Mouse (Mus musculus) thymus, adult 2 months (tissue): ENCODE results near the gene Hs6st3. TPM values are rescaled to one million over a fixed set of nuclear protein-coding genes. Genes with fewer than 3 reads are reported as not detected.

Experiments
- DNase-seq: peaks from one replicate; pipeline ENCODE4 v3.0.0; 2021
- H3K27ac ChIP-seq: fragments of 200-500 bp; 2 replicates; pipeline ENCODE4 v1.5.1; 2012; ENCODE audit warnings: low read length, control low read depth; ENCODE audit not compliant: control insufficient read depth, insufficient read depth
- H3K27me3 ChIP-seq: fragments of 200-500 bp; 2 replicates; pipeline ENCODE4 v1.6.1; 2012; ENCODE audit warnings: mild to moderate bottlenecking, low read length, moderate library complexity, mixed read lengths; ENCODE audit not compliant: control insufficient read depth, insufficient read depth
- H3K36me3 ChIP-seq: fragments of 200-500 bp; 2 replicates; pipeline ENCODE4 v1.6.1; 2012; ENCODE audit warnings: mild to moderate bottlenecking, low read length, moderate library complexity; ENCODE audit not compliant: control insufficient read depth, insufficient read depth
- H3K4me1 ChIP-seq: fragments of 200-500 bp; replicated peaks from 2 replicates; pipeline ENCODE4 v1.6.1; 2012; ENCODE audit warnings: low read length; ENCODE audit not compliant: control insufficient read depth, insufficient read depth
- H3K4me3 ChIP-seq: fragments of 200-500 bp; 2 replicates; pipeline ENCODE4 v1.5.1; 2012; ENCODE audit warnings: mild to moderate bottlenecking, low read length, control low read depth, moderate library complexity; ENCODE audit not compliant: control insufficient read depth, insufficient read depth
- CTCF ChIP-seq: fragments of 200-500 bp; IDR thresholded peaks from 2 replicates; pipeline ENCODE4 v1.5.1; 2012; ENCODE audit warnings: mild to moderate bottlenecking, control low read depth, low read length, moderate library complexity, borderline replicate concordance; ENCODE audit not compliant: control insufficient read depth, poor library complexity, insufficient read depth; ENCODE audit errors: extremely low read depth
- POLR2A ChIP-seq: fragments of 200-500 bp; IDR thresholded peaks from 2 replicates; pipeline ENCODE4 v1.6.1; 2012; ENCODE audit warnings: mild to moderate bottlenecking, low read length, control low read depth, moderate library complexity; ENCODE audit not compliant: control insufficient read depth, poor library complexity, insufficient read depth; ENCODE audit errors: extremely low read depth
- WGBS: fragments of 180-500 bp; shearing (Covaris S2); methylation state at CpG from one replicate; pipeline ENCODE4 v1.1.7; 2018; 5-methylcytosine and 5-hydroxymethylcytosine counted together
- polyA plus RNA-seq: library from polyadenylated mRNA; depleted of rRNA; stranded (reverse); fragments of >200 nt; gene quantifications from 2 replicates; pipeline ENCODE4 v1.2.3, GENCODE M21; 2012

The Hs6st3 gene
- polyA plus RNA-seq, 1 experiment = 0.05 TPM

- TF ChIP-seq POLR2A (no peak), CTCF (no peak)
- 96% methylated on average over 8 of the region's 8 CpGs for whole genome bisulfite sequencing
Observed at GRCm38 (mm10) chr14:119892922-119893321, 754.8 kb downstream of the Hs6st3 start.

GRCm38 (mm10) chr14:119895097-119895496, 757.0 kb downstream of the Hs6st3 start:
- Histone ChIP-seq H3K4me3 (no peak overlapping the region), H3K36me3 (no peaks in the 10 kb centered on the region), H3K27me3 (no peaks in the 10 kb centered on the region), H3K27ac (no peak overlapping the region), H3K4me1 (no peaks in the 10 kb centered on the region)
- TF ChIP-seq CTCF (no peak), POLR2A (no peak)
- WGBS = 95% methylated on average over 8 of the region's 8 CpGs
- no peak for DNase-seq

More at GRCm38 (mm10) chr14:119892922-119893321, 754.8 kb downstream of the Hs6st3 start:
- no peaks in the 10 kb centered on the region for H3K27me3 ChIP-seq
- no peaks in the 10 kb centered on the region for H3K4me1 ChIP-seq
- H3K27ac ChIP-seq = no peak overlapping the region
- no peak overlapping the region for H3K4me3 ChIP-seq
- no peaks in the 10 kb centered on the region for H3K36me3 ChIP-seq
- no peak for DNase-seq

- H3K27ac ChIP-seq = no peak overlapping the region
- TF ChIP-seq CTCF = no peak
- no peaks in the 10 kb centered on the region for H3K4me1 ChIP-seq
- no peaks in the 10 kb centered on the region for H3K27me3 ChIP-seq
- no peak for DNase-seq
- H3K36me3 ChIP-seq = no peaks in the 10 kb centered on the region
- H3K4me3 ChIP-seq = no peak overlapping the region
- WGBS = 23% methylated on average over 10 of the region's 10 CpGs
Observed at GRCm38 (mm10) chr14:119895765-119896465, 757.8 kb downstream of the Hs6st3 start.

GRCm38 (mm10) chr14:119902486-119902885, 764.3 kb downstream of the Hs6st3 start:
- Histone ChIP-seq H3K4me1 (no peaks in the 10 kb centered on the region), H3K27me3 (no peaks in the 10 kb centered on the region), H3K36me3 (no peaks in the 10 kb centered on the region), H3K27ac (no peak overlapping the region), H3K4me3 (no peak overlapping the region)
- TF ChIP-seq POLR2A (no peak), CTCF (no peak)
- no peak for DNase-seq

GRCm38 (mm10) chr14:119908032-119908675, 770.0 kb downstream of the Hs6st3 start:
- H3K27me3 ChIP-seq = no peaks in the 10 kb centered on the region
- no peaks in the 10 kb centered on the region for H3K4me1 ChIP-seq
- H3K36me3 ChIP-seq = no peaks in the 10 kb centered on the region
- TF ChIP-seq CTCF = no peak
- TF ChIP-seq POLR2A = no peak
- no peak for DNase-seq
- 89% methylated on average over 13 of the region's 13 CpGs for WGBS
- H3K4me3 ChIP-seq = no peak overlapping the region
- H3K27ac ChIP-seq = no peak overlapping the region

- H3K4me1 ChIP-seq = no peaks in the 10 kb centered on the region
- H3K4me3 ChIP-seq = no peak overlapping the region
- no peaks in the 10 kb centered on the region for H3K27me3 ChIP-seq
- H3K27ac ChIP-seq = no peak overlapping the region
- 82% methylated on average over 6 of the region's 6 CpGs for WGBS
- no peak for DNase-seq
- no peaks in the 10 kb centered on the region for H3K36me3 ChIP-seq
- no peak for TF ChIP-seq POLR2A
Observed at GRCm38 (mm10) chr14:119914508-119914907, 776.4 kb downstream of the Hs6st3 start.
